Mouse (Mus musculus) forebrain, embryonic 14.5 days (tissue): ENCODE data around the gene Nln. TPM values are rescaled to one million over a fixed set of nuclear protein-coding genes. Genes with fewer than 3 reads are reported as not detected.

ENCODE experiments used
- ATAC-seq: fragments of 200-750 bp; cut with Nextera tagmentation; 2 replicates; pipeline ENCODE4 v1.8.0; 2017; ENCODE audit warnings: mild to moderate bottlenecking, moderate library complexity
- DNase-seq: peaks from one replicate; pipeline ENCODE4 v3.0.0-alpha.2; 2015; ENCODE audit warnings: low spot score
- H3K27ac ChIP-seq: fragments of 300-500 bp; sonication (generic); 2 replicates; pipeline ENCODE4 v1.5.1; 2014; ENCODE audit warnings: low read depth, mild to moderate bottlenecking, control low read depth, low read length, moderate library complexity
- H3K27me3 ChIP-seq: fragments of 300-500 bp; sonication (generic); replicated peaks from 2 replicates; pipeline ENCODE4 v1.6.1; 2014; ENCODE audit warnings: low read length, control low read depth, mixed read lengths; ENCODE audit not compliant: control insufficient read depth, insufficient read depth
- H3K36me3 ChIP-seq: fragments of 300-500 bp; sonication (generic); 2 replicates; pipeline ENCODE4 v1.6.1; 2014; ENCODE audit warnings: low read length, control low read depth; ENCODE audit not compliant: control insufficient read depth, insufficient read depth
- H3K4me1 ChIP-seq: fragments of 300-500 bp; sonication (generic); 2 replicates; pipeline ENCODE4 v1.6.1; 2014; ENCODE audit warnings: antibody characterized with exemption, low read length, control low read depth; ENCODE audit not compliant: control insufficient read depth, insufficient read depth
- H3K4me2 ChIP-seq: fragments of 300-500 bp; sonication (generic); 2 replicates; pipeline ENCODE4 v1.6.1; 2014; ENCODE audit warnings: mild to moderate bottlenecking, control low read depth, low read length
- H3K4me3 ChIP-seq: fragments of 300-500 bp; sonication (generic); 2 replicates; pipeline ENCODE4 v1.5.1; 2014; ENCODE audit warnings: low read depth, low read length, control low read depth
- H3K9ac ChIP-seq: fragments of 300-500 bp; sonication (generic); 2 replicates; pipeline ENCODE4 v1.6.1; 2014; ENCODE audit warnings: mild to moderate bottlenecking, low read length, control low read depth, moderate library complexity
- H3K9me3 ChIP-seq: fragments of 300-500 bp; sonication (generic); replicated peaks from 2 replicates; pipeline ENCODE4 v1.6.1; 2016; ENCODE audit warnings: low read length, control low read depth, mixed read lengths; ENCODE audit not compliant: control insufficient read depth
- WGBS: fragments of 180-500 bp; shearing (Covaris S2); extraction: QIAGEN DNeasy Blood & Tissue Kit; methylation state at CpG from one replicate; pipeline ENCODE4 v1.1.7; 2014; 5-methylcytosine and 5-hydroxymethylcytosine counted together
- polyA plus RNA-seq: library from polyadenylated mRNA; unstranded; fragments of >200 nt; fragmentation: Nextera tagmentation; extraction: Ambion mirVana; gene quantifications from 2 replicates; pipeline ENCODE4 v1.2.1, GENCODE M21; 2014

Gene Nln
- polyA plus RNA-seq, 1 experiment from 2014 or later, result 34.6 TPM

DNA sequence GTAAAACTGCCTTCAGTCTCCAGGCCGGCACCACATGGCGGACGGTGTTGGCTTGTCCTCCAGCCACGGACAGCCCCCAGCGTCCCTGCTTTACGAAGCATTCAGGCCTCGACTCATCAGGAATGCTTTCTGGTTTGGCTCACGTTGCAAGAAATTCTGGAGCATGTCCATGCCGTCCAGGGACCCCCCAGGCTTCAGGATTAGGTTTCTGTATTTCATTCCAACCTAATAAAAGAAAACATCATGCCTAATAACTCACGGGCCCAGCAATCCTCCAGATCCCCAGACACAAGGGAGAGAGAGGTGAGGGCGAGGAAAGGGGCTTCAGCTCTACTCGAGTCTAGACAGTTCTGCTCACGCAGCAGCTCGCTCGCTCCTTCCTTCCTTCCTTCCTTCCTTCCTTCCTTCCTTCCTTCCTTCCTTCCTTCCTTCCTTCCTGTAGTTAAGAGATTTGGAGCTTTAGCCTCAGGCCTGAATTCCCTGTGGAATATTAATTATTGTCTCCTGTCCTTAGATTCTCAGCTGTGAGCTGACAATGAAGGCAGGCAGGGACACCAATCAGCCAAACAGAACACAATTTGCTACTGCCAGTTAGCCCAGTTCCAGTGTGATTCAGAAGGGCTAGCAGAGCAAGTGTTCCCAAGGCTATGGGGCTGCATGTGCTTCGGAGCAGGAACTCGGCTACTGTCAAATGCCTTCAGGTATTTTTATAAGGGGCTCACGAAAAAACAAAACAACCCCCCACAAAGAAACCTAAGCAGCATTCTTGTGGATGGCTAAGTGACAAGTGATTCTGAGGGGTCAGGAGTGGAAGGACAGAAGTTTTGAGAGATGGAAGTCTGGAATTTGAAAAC is 84.3 kb downstream of the Nln start:
- peak overlapping the region; percentile 18; the same call in 1 of the 2 replicates for H3K27ac ChIP-seq
- H3K36me3 ChIP-seq, result no peaks in the 10 kb centered on the region
- H3K9me3 ChIP-seq, result no peaks in the 10 kb centered on the region
- ATAC-seq, result peak; percentile 60; the same call in 1 of the 2 replicates
- no peak overlapping the region for H3K4me3 ChIP-seq
- no peak overlapping the region for H3K9ac ChIP-seq
- H3K4me1 ChIP-seq, result no peaks in the 10 kb centered on the region
- no peaks in the 10 kb centered on the region for H3K27me3 ChIP-seq
- H3K4me2 ChIP-seq, result no peak overlapping the region
- 66% methylated on average over 18 of the region's 18 CpGs for WGBS
- no peak for DNase-seq

DNA sequence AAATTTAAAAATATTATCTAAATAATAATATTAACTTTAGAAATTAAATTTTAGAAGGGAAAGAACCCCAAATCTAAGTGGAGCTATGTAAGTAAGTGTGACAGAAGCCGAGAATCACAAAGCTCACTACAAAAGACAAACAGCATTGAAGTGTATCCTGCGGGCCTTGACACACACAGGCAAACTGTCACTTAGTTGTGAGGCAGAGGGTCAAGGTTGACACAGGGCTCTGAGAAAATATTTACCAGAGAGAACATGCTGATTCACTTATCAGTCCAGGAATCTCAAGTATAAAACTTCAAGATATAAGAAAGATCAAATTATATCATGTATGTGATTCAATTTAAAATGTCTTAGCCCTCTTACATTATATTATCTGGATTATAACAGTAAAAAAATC is 85.1 kb downstream of the Nln start:
- Histone ChIP-seq H3K4me2 (no peak overlapping the region), H3K4me1 (no peaks in the 10 kb centered on the region), H3K4me3 (no peak overlapping the region), H3K9ac (no peak overlapping the region), H3K9me3 (no peaks in the 10 kb centered on the region), H3K27me3 (no peaks in the 10 kb centered on the region), H3K27ac (no peak overlapping the region), H3K36me3 (no peaks in the 10 kb centered on the region)
- no peak for DNase-seq
- no peak for ATAC-seq
- 93% methylated on average over 2 of the region's 2 CpGs for WGBS

DNA sequence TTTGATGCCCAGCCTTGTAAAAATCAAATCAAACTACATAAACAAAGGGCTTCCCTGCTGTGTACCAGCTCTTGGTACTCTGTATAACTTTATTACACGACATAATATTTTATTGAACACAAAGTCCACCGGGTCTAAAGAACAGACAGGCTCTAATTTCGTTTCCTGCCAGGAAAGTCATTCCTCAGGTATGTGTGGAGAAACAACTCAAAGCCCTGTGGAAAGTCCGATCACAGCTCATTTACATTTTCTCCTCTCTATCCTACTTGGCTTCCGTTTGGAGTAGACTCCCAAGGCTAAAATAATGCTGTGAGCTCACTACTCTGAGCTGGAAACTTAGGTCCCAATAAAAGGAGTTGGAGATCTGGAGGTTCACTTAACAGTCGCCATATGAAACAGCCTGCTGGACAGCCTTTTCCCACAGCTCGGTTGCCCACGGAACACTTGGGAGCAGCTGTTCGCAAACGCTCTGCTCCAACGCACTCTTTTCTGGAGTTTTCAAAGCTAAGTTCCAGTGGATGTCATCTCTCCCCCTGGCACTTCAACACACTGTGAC is 86.0 kb downstream of the Nln start:
- Histone ChIP-seq H3K27me3 (no peaks in the 10 kb centered on the region), H3K27ac (no peak overlapping the region), H3K4me2 (no peak overlapping the region), H3K4me1 (peaks cover 3% of the 10 kb centered on the region), H3K9me3 (no peaks in the 10 kb centered on the region), H3K36me3 (no peaks in the 10 kb centered on the region), H3K9ac (no peak overlapping the region), H3K4me3 (no peak overlapping the region)
- no peak for DNase-seq
- ATAC-seq, result no peak
- WGBS, result 76% methylated on average over 11 of the region's 11 CpGs

DNA sequence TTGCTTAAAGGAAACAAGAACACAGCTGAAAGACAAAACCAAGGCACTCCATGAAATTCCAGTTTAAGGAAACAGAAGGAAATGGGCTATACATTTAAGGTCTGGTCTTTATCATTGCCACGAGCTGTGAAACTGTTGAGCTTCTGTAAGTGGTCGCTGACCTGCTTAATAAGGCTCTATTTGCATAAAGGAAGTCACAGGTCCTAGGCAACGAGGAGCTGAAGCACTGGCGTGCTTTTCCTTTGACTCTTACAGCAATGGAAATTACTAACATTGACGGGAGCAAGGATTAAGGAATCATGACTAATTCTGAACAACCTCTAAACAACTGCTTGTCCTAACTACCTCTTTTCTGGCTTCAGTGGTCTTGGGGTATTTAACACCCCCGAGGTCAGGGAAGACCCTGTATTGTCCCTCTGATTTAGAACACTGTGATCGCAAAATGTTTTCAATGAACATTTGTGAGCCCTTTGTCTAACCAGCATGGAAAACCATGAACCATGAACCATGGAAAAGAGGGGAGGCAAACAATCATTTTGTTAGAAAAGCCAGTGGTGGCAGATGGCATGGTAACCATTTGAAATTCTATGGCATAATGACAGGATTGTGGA is 90.8 kb downstream of the Nln start:
- peaks cover 4% of the 10 kb centered on the region for H3K4me1 ChIP-seq
- 28% methylated on average over 7 of the region's 7 CpGs for WGBS
- no peak overlapping the region for H3K4me3 ChIP-seq
- H3K36me3 ChIP-seq, result no peaks in the 10 kb centered on the region
- H3K4me2 ChIP-seq, result no peak overlapping the region
- H3K9me3 ChIP-seq, result no peaks in the 10 kb centered on the region
- H3K27ac ChIP-seq, result no peak overlapping the region
- no peaks in the 10 kb centered on the region for H3K27me3 ChIP-seq
- ATAC-seq (no peak), DNase-seq (no peak)
- H3K9ac ChIP-seq, result no peak overlapping the region

- no peak overlapping the region for H3K4me3 ChIP-seq
- no peaks in the 10 kb centered on the region for H3K36me3 ChIP-seq
- ATAC-seq, result no peak
- no peaks in the 10 kb centered on the region for H3K9me3 ChIP-seq
- H3K4me2 ChIP-seq, result no peak overlapping the region
- H3K4me1 ChIP-seq, result peaks cover 4% of the 10 kb centered on the region
- DNase-seq, result no peak
- no peak overlapping the region for H3K27ac ChIP-seq
- no peak overlapping the region for H3K9ac ChIP-seq
- WGBS, result 84% methylated on average over 18 of the region's 18 CpGs
- H3K27me3 ChIP-seq, result no peaks in the 10 kb centered on the region
Observed at GRCm38 (mm10) chr13:104015246-104016105, 93.9 kb downstream of the Nln start.

DNA sequence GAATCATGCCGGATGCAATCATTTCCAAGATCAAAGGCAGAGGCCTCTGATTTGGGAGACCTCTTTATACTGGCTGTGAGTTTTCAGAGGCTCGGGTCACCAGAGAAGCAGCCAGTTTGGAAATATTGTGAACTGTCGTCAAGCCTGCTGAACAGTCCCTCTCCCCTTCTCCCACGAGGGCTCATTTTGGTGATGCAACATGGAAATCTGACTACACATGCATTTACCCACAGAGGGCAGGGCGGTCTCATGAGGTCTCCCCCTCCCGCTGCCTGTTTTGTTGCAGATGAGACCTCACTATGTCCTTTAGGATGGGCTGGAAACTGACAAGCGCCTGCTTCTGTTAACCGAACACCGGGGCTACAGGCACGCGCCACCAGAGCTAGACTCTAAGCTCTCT is 95.4 kb downstream of the Nln start:
- no peak overlapping the region for H3K27ac ChIP-seq
- H3K4me1 ChIP-seq, result peaks cover 4% of the 10 kb centered on the region
- DNase-seq (no peak), ATAC-seq (no peak)
- H3K36me3 ChIP-seq, result no peaks in the 10 kb centered on the region
- no peak overlapping the region for H3K4me2 ChIP-seq
- H3K9ac ChIP-seq, result no peak overlapping the region
- no peak overlapping the region for H3K4me3 ChIP-seq
- no peaks in the 10 kb centered on the region for H3K9me3 ChIP-seq
- 91% methylated on average over 11 of the region's 11 CpGs for WGBS
- no peaks in the 10 kb centered on the region for H3K27me3 ChIP-seq

GRCm38 (mm10) chr13:104013380-104013779 is 96.0 kb downstream of the Nln start:
- no peak for ATAC-seq
- no peaks in the 10 kb centered on the region for H3K9me3 ChIP-seq
- no peak overlapping the region for H3K27ac ChIP-seq
- no peak overlapping the region for H3K9ac ChIP-seq
- no peaks in the 10 kb centered on the region for H3K27me3 ChIP-seq
- H3K4me3 ChIP-seq, result no peak overlapping the region
- no peak overlapping the region for H3K4me2 ChIP-seq
- DNase-seq, result no peak
- WGBS, result 58% methylated on average over 6 of the region's 6 CpGs
- H3K36me3 ChIP-seq, result no peaks in the 10 kb centered on the region
- peaks cover under 1% of the 10 kb centered on the region for H3K4me1 ChIP-seq

GRCm38 (mm10) chr13:104012214-104012833 is 97.1 kb downstream of the Nln start:
- no peak overlapping the region for H3K4me2 ChIP-seq
- H3K27ac ChIP-seq, result no peak overlapping the region
- WGBS, result 91% methylated on average over 11 of the region's 11 CpGs
- no peak overlapping the region for H3K9ac ChIP-seq
- no peak overlapping the region for H3K4me3 ChIP-seq
- no peaks in the 10 kb centered on the region for H3K9me3 ChIP-seq
- no peaks in the 10 kb centered on the region for H3K4me1 ChIP-seq
- H3K36me3 ChIP-seq, result no peaks in the 10 kb centered on the region
- H3K27me3 ChIP-seq, result no peaks in the 10 kb centered on the region
- ATAC-seq, result no peak
- no peak for DNase-seq
